In genomic region chr6:72253911-72254587, GRCm38 (mm10) we compare ENCODE assay signal across 11 mouse cellular contexts. TPM values are rescaled to one million over a fixed set of nuclear protein-coding genes. Genes with fewer than 3 reads are reported as not detected.
DNase-seq lines count a peak whose midpoint lies in the region; ATAC-seq and TF ChIP-seq lines count a peak whose summit lies in the region.
"Had no signal": no experiment of that assay in that cellular context is flagged by ENCODE, and none has a peak within 500 bp of the region (broad histone marks: within the 10 kb centered on the region; RNA-seq: fewer than 3 reads in every experiment).

No protein-coding gene starts in this region.

- H3K4me2 ChIP-seq in neural tube, embryonic 13.5 days = no peak overlapping the region
- H3K4me2 ChIP-seq in heart, embryonic 11.5 days = no peak overlapping the region
- no peak overlapping the region for H3K4me2 ChIP-seq in midbrain, postnatal 0 days (ENCODE audit: low read depth, low read length, poor library complexity, severe bottlenecking)
- H3K4me2 ChIP-seq: embryonic facial prominence, embryonic 12.5 days had no signal

- no peak overlapping the region; the same call in 1 of the 2 replicates for H3K27ac ChIP-seq in neural tube, embryonic 13.5 days (replicated peaks)
- H3K27ac ChIP-seq in heart, embryonic 11.5 days (ENCODE audit: low read depth, low read length) = 0 out of 2 replicates have a peak overlapping the region, but pooled peaks have one; percentile 22
- H3K27ac ChIP-seq in midbrain, postnatal 0 days (ENCODE audit: low read depth, low read length) = no peak overlapping the region
- H3K27ac ChIP-seq in left cerebral cortex, adult 2 months = no peak overlapping the region
- H3K27ac ChIP-seq: embryonic facial prominence, embryonic 12.5 days had no signal

- H3K4me3 ChIP-seq in neural tube, embryonic 13.5 days = no peak overlapping the region
- no peak overlapping the region for H3K4me3 ChIP-seq in heart, embryonic 11.5 days (ENCODE audit: low read depth, low read length)
- no peak overlapping the region for H3K4me3 ChIP-seq in midbrain, postnatal 0 days (ENCODE audit: low read depth, low read length)
- H3K4me3 ChIP-seq in left cerebral cortex, adult 2 months = no peak overlapping the region
- H3K4me3 ChIP-seq: embryonic facial prominence, embryonic 12.5 days had no signal

- no peak for TF ChIP-seq CTCF in midbrain, postnatal 0 days (IDR thresholded peaks at IDR 0.05)
- TF ChIP-seq CTCF in left cerebral cortex, adult 2 months (IDR thresholded peaks at IDR 0.05) = no peak

- no peaks in the 10 kb centered on the region for H3K9me3 ChIP-seq in neural tube, embryonic 13.5 days
- H3K9me3 ChIP-seq in heart, embryonic 11.5 days (replicated peaks; ENCODE audit: control insufficient read depth, low read length) = no peaks in the 10 kb centered on the region
- H3K9me3 ChIP-seq in midbrain, postnatal 0 days (ENCODE audit: low read length) = no peaks in the 10 kb centered on the region
- H3K9me3 ChIP-seq: embryonic facial prominence, embryonic 12.5 days had no signal

- no peaks in the 10 kb centered on the region for H3K36me3 ChIP-seq in neural tube, embryonic 13.5 days
- no peaks in the 10 kb centered on the region for H3K36me3 ChIP-seq in heart, embryonic 11.5 days (ENCODE audit: control insufficient read depth, insufficient read depth, low read length)
- H3K36me3 ChIP-seq in midbrain, postnatal 0 days (ENCODE audit: insufficient read depth, low read length) = no peaks in the 10 kb centered on the region
- H3K36me3 ChIP-seq: embryonic facial prominence, embryonic 12.5 days had no signal

- intact Hi-C loops in left cerebral cortex, adult 2 months (cut with DNase I) = no loop called here

- 85% methylated on average over 4 of the region's 4 CpGs for WGBS in neural tube, embryonic 13.5 days
- 81% methylated on average over 4 of the region's 4 CpGs for WGBS in heart, embryonic 11.5 days (ENCODE audit: insufficient replicate concordance)
- WGBS in midbrain, postnatal 0 days = 65% methylated on average over 4 of the region's 4 CpGs

- peaks cover 3% of the 10 kb centered on the region; the same call in 1 of the 2 replicates for H3K4me1 ChIP-seq in neural tube, embryonic 13.5 days (replicated peaks)
- peaks cover 17% of the 10 kb centered on the region for H3K4me1 ChIP-seq in heart, embryonic 11.5 days (ENCODE audit: control insufficient read depth, insufficient read depth, low read length)
- H3K4me1 ChIP-seq in midbrain, postnatal 0 days (ENCODE audit: insufficient read depth, low read length) = no peaks in the 10 kb centered on the region

- 0 out of 2 replicates have a peak overlapping the region, but pooled peaks have one; percentile 12 for H3K9ac ChIP-seq in neural tube, embryonic 13.5 days
- H3K9ac ChIP-seq in heart, embryonic 11.5 days (ENCODE audit: low read depth, low read length) = no peak overlapping the region
- H3K9ac ChIP-seq in midbrain, postnatal 0 days (replicated peaks; ENCODE audit: low read length, poor library complexity, severe bottlenecking) = no peak overlapping the region
- H3K9ac ChIP-seq: embryonic facial prominence, embryonic 12.5 days had no signal

- ATAC-seq in neural tube, embryonic 13.5 days (ENCODE audit: low read depth) = no peak
- no peak for ATAC-seq in heart, embryonic 11.5 days (replicated peaks; ENCODE audit: insufficient number of reproducible peaks, low FRiP score, low TSS enrichment)
- ATAC-seq in midbrain, postnatal 0 days (ENCODE audit: low FRiP score) = peak; percentile 20; the same call in 1 of the 2 replicates
- no peak for ATAC-seq in activated CD4-positive, CD25-positive, alpha-beta regulatory T cell, adult 4 months

- H3K27me3 ChIP-seq in neural tube, embryonic 13.5 days = no peaks in the 10 kb centered on the region; the same call in 1 of the 2 replicates
- H3K27me3 ChIP-seq in heart, embryonic 11.5 days (ENCODE audit: control insufficient read depth, insufficient read depth, low read length) = no peaks in the 10 kb centered on the region
- H3K27me3 ChIP-seq in midbrain, postnatal 0 days (ENCODE audit: insufficient read depth, low read length) = no peaks in the 10 kb centered on the region
- H3K27me3 ChIP-seq: embryonic facial prominence, embryonic 12.5 days had no signal

- no peak for DNase-seq in neural tube, embryonic 10.5 days (ENCODE audit: extremely low spot score, low spot score)
- peak; percentile 93 for DNase-seq in cerebellum, postnatal 36 days
- peak; percentile 61 for DNase-seq in midbrain, postnatal 0 days (ENCODE audit: low spot score)
- DNase-seq in left cerebral cortex, adult 2 months (ENCODE audit: extremely low spot score in 1 of 2, low spot score in 2 of 2) = no peak
- no peak for DNase-seq in testis, postnatal 14 days (ENCODE audit: low spot score)
- DNase-seq: thymus, adult 2 months had no signal

RNA-seq across cellular contexts. Expression of gene Atoh8, which starts 18.7 kb away (rescaled TPM):
- 3.9 and 4.7 TPM in 2 replicates for polyA plus RNA-seq in neural tube, embryonic 13.5 days (2015; fragmentation: Nextera tagmentation; extraction: Ambion mirVana)
- 11.6 and 11.8 TPM in 2 replicates for polyA plus RNA-seq in heart, embryonic 11.5 days (2014; fragmentation: Nextera tagmentation; extraction: Ambion mirVana)
- total RNA-seq in midbrain, postnatal 0 days (2014; rRNA removed) = 1.8 and 3.7 TPM in 2 replicates
- polyA plus RNA-seq in midbrain, postnatal 0 days (2015; fragmentation: Nextera tagmentation; extraction: Ambion mirVana) = 1.9 and 2.3 TPM in 2 replicates
- polyA plus RNA-seq in activated CD4-positive, CD25-positive, alpha-beta regulatory T cell, adult 4 months (2017; shearing (Covaris generic)) = not detected
- 1 to 10 TPM; 1.5 to 1.9 TPM for total RNA-seq in left cerebral cortex, adult 2 months (2021)

RNA-seq across cellular contexts. Expression of gene Sftpb, which starts 50.4 kb away (rescaled TPM):
- 0.22 and 0.76 TPM in 2 replicates for polyA plus RNA-seq in neural tube, embryonic 13.5 days (2015; fragmentation: Nextera tagmentation; extraction: Ambion mirVana)
- 0.23 TPM in 1 of 2 replicates, not detected in the other for polyA plus RNA-seq in heart, embryonic 11.5 days (2014; fragmentation: Nextera tagmentation; extraction: Ambion mirVana)
- 1.9 and 3.0 TPM in 2 replicates for total RNA-seq in midbrain, postnatal 0 days (2014; rRNA removed)
- polyA plus RNA-seq in midbrain, postnatal 0 days (2015; fragmentation: Nextera tagmentation; extraction: Ambion mirVana) = 0.19 and 0.20 TPM in 2 replicates
- not detected for polyA plus RNA-seq in activated CD4-positive, CD25-positive, alpha-beta regulatory T cell, adult 4 months (2017; shearing (Covaris generic))
- not detected for total RNA-seq in left cerebral cortex, adult 2 months (2021)
- total RNA-seq: layer of hippocampus, postnatal 10 days had no signal
- polyA plus RNA-seq: embryonic facial prominence, embryonic 12.5 days had no signal

Comparison
In these comparisons a context has a peak if more than half of its experiments do, and no peak if none do; other contexts are left out.
1. DNase-seq: peak in cerebellum, postnatal 36 days (2 of 2) and midbrain, postnatal 0 days (single experiment); none in neural tube, embryonic 10.5 days (single experiment), left cerebral cortex, adult 2 months (0 of 2) and testis, postnatal 14 days (single experiment).